Mouse (Mus musculus) intestine, embryonic 16.5 days (tissue): Measurements from ENCODE around the gene Dad1. TPM values are rescaled to one million over a fixed set of nuclear protein-coding genes. Genes with fewer than 3 reads are reported as not detected.

Experiments
- ATAC-seq: fragments of 200-750 bp; cut with Nextera tagmentation; 2 replicates; pipeline ENCODE4 v1.8.0; 2017; ENCODE audit warnings: moderate TSS enrichment, moderate library complexity
- H3K27ac ChIP-seq: fragments of 300-500 bp; sonication (generic); 2 replicates; pipeline ENCODE4 v1.5.1; 2014; ENCODE audit warnings: mild to moderate bottlenecking, low read length
- H3K27me3 ChIP-seq: fragments of 300-500 bp; sonication (generic); replicated peaks from 2 replicates; pipeline ENCODE4 v1.6.1; 2014; ENCODE audit warnings: low read length, control low read depth, mixed read lengths; ENCODE audit not compliant: control insufficient read depth, insufficient read depth
- H3K36me3 ChIP-seq: fragments of 300-500 bp; sonication (generic); 2 replicates; pipeline ENCODE4 v1.6.1; 2014; ENCODE audit warnings: low read length, control low read depth; ENCODE audit not compliant: control insufficient read depth, insufficient read depth
- H3K4me1 ChIP-seq: fragments of 300-500 bp; sonication (generic); 2 replicates; pipeline ENCODE4 v1.6.1; 2014; ENCODE audit warnings: low read length, control low read depth, mixed read lengths; ENCODE audit not compliant: control insufficient read depth, insufficient read depth
- H3K4me2 ChIP-seq: fragments of 300-500 bp; sonication (generic); 2 replicates; pipeline ENCODE4 v1.6.1; 2014; ENCODE audit warnings: low read depth, low read length, control low read depth
- H3K4me3 ChIP-seq: fragments of 300-500 bp; sonication (generic); 2 replicates; pipeline ENCODE4 v1.5.1; 2014; ENCODE audit warnings: mild to moderate bottlenecking, low read length
- H3K9ac ChIP-seq: fragments of 300-500 bp; sonication (generic); 2 replicates; pipeline ENCODE4 v1.6.1; 2014; ENCODE audit warnings: low read depth, low read length
- H3K9me3 ChIP-seq: fragments of 300-500 bp; sonication (generic); 2 replicates; pipeline ENCODE4 v1.6.1; 2016; ENCODE audit warnings: low read length, control low read depth; ENCODE audit not compliant: control insufficient read depth
- WGBS: fragments of 180-500 bp; shearing (Covaris S2); extraction: QIAGEN DNeasy Blood & Tissue Kit; methylation state at CpG from one replicate; pipeline ENCODE4 v1.1.7; 2014; 5-methylcytosine and 5-hydroxymethylcytosine counted together
- polyA plus RNA-seq: library from polyadenylated mRNA; unstranded; fragments of >200 nt; fragmentation: Nextera tagmentation; extraction: Ambion mirVana; gene quantifications from 2 replicates; pipeline ENCODE4 v1.2.1, GENCODE M21; 2015

The Dad1 gene
- polyA plus RNA-seq, 1 experiment from 2014 or later: 514 TPM

DNA sequence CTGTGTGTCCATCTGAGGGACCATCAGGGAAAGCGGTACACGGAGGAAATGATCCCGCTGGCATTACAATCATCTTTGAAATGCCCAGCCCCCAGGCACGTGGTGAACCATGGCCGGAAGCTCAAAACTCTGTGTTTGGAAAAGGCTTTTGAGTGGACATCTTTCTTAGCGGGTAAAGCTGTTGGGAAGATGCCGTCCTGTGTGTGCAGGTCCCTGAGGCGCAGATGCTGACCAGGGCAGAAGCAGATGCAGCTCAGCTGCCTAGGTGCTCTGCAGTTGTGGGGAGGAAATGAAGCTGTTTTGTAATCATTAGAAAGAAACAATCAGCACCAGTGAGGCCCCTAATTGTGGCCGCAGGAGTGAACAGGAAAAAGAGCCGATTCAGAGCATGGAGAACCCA lies 39.0 kb downstream of the Dad1 start:
- no peak overlapping the region for H3K4me3 ChIP-seq
- ATAC-seq: no peak
- no peaks in the 10 kb centered on the region for H3K9me3 ChIP-seq
- no peaks in the 10 kb centered on the region for H3K27me3 ChIP-seq
- H3K4me2 ChIP-seq: no peak overlapping the region
- no peak overlapping the region for H3K9ac ChIP-seq
- peak overlapping the region; percentile 55 for H3K27ac ChIP-seq
- WGBS: 54% methylated on average over 10 of the region's 10 CpGs
- H3K4me1 ChIP-seq: 0 out of 2 replicates have a peak, but pooled peaks cover 11% of the 10 kb centered on the region
- H3K36me3 ChIP-seq: no peaks in the 10 kb centered on the region

DNA sequence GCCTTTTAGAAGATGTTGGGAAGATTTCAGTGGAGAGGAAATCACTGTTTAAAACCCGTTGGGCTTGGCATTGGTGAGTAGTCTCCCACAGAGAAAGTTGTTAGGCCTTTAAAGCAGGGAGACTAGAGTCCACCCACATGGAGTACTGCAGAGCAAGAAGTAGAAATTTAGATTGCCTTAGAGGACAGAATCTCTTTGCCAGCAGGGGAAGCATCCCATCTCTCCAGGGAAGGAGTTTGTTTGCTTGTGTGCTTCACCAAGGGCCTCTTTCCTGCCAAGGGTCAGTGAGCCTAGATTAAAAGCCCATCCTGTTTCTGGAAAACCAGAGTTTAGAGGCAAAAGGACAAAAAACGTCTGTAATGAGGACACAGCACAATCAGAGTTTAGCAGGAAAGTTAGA lies 39.4 kb downstream of the Dad1 start:
- Histone ChIP-seq H3K27ac (peak overlapping the region; percentile 55), H3K27me3 (no peaks in the 10 kb centered on the region), H3K36me3 (no peaks in the 10 kb centered on the region), H3K4me1 (0 out of 2 replicates have a peak, but pooled peaks cover 11% of the 10 kb centered on the region), H3K4me3 (no peak overlapping the region), H3K4me2 (no peak overlapping the region), H3K9ac (no peak overlapping the region), H3K9me3 (no peaks in the 10 kb centered on the region)
- ATAC-seq: no peak
- WGBS: 38% methylated on average over 2 of the region's 2 CpGs

DNA sequence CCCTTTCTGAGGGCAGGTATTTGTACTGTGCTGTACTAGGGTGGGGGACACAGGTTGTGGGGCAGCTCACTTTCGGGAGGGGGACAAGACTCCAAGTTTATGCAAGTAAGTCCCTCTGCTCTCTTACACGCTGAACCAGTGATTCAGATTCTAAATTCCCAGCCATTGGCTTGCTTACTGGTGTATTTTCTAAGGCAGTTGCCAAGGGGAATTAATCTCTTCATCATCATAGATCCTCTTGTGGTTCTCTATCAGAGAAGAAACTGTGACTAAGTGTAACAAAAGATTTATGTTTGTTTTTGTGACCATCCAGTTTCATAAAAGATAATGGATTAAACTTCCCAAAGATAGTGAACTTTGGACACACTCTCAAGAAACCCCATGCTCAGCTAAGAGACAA lies 40.2 kb downstream of the Dad1 start:
- Histone ChIP-seq H3K36me3 (no peaks in the 10 kb centered on the region), H3K9ac (no peak overlapping the region), H3K4me3 (no peak overlapping the region), H3K27ac (no peak overlapping the region), H3K27me3 (no peaks in the 10 kb centered on the region), H3K4me1 (0 out of 2 replicates have a peak, but pooled peaks cover 8% of the 10 kb centered on the region), H3K4me2 (no peak overlapping the region), H3K9me3 (no peaks in the 10 kb centered on the region)
- 89% methylated on average over 2 of the region's 2 CpGs for WGBS
- ATAC-seq: no peak

DNA sequence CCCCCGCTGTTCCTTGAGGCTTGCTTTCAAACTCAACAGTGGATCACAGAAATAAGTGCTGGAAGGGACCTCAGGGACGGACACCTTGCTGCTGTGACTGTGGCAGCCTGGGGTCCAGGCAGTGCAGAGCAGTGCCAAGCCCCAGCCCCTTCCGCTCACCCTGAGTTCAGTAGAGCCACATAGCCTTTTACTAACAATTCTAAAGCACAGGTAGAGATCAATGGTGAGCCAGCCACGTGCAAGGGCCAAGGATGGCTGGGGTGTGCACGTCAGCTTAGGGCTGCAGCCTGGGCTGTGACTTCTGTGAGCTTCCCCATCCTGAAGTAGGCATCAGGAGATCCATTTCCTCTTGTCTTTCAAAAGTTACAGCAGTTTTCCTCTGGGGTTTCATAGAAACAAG lies 42.1 kb downstream of the Dad1 start:
- H3K4me1 ChIP-seq: 0 out of 2 replicates have a peak, but pooled peaks cover 7% of the 10 kb centered on the region
- H3K4me3 ChIP-seq: no peak overlapping the region
- ATAC-seq: no peak
- H3K27me3 ChIP-seq: no peaks in the 10 kb centered on the region
- H3K36me3 ChIP-seq: no peaks in the 10 kb centered on the region
- H3K9me3 ChIP-seq: no peaks in the 10 kb centered on the region
- H3K27ac ChIP-seq: no peak overlapping the region
- WGBS: 90% methylated on average over 5 of the region's 5 CpGs
- H3K4me2 ChIP-seq: no peak overlapping the region
- H3K9ac ChIP-seq: no peak overlapping the region

DNA sequence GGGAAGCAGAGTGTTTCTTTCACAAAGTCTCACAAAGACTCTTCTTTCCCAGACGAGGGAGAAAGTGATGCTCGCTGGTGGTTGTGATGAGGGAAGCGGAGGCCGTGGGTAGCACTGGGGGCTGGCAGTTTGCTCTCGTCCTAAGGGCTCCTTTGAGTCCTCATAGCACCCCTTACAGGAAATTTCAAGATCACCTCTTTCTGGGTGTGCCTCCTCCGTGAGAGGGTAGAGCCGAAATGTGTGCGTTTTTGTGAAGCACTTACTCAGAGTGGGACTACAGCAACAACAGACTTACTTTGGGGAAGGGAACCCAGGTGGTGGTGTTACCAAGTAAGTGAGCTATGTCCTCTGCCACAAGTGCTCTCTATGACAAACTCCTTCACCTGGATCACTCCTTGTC lies 42.7 kb downstream of the Dad1 start:
- ATAC-seq: no peak
- no peaks in the 10 kb centered on the region for H3K27me3 ChIP-seq
- H3K4me2 ChIP-seq: no peak overlapping the region
- no peak overlapping the region for H3K27ac ChIP-seq
- 91% methylated on average over 8 of the region's 8 CpGs for WGBS
- H3K36me3 ChIP-seq: no peaks in the 10 kb centered on the region
- H3K9me3 ChIP-seq: no peaks in the 10 kb centered on the region
- H3K9ac ChIP-seq: no peak overlapping the region
- no peak overlapping the region for H3K4me3 ChIP-seq
- peaks cover 10% of the 10 kb centered on the region; the same call in 1 of the 2 replicates for H3K4me1 ChIP-seq

DNA sequence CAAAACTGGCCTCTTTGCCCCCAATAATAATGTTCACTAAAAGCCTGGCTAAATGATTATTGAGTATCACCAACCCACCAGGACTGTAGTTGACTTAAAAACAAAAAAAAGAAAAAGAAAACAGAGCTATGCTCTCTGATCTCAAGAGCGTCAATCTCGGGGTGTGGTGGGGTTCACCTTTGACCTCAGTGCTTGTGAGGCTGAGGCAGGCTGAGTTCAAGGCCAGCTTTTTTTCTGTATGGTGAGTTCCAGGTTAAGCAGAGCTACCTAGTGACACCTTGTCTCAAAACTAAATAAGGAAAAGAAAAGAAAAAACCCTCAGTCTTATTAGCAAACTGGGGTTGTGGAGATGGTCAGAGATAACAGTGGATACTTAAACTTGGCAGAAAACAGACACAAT lies 43.5 kb downstream of the Dad1 start:
- Histone ChIP-seq H3K9me3 (no peaks in the 10 kb centered on the region), H3K9ac (no peak overlapping the region), H3K4me1 (peaks cover 8% of the 10 kb centered on the region; the same call in 1 of the 2 replicates), H3K4me2 (no peak overlapping the region), H3K27me3 (no peaks in the 10 kb centered on the region), H3K27ac (no peak overlapping the region), H3K4me3 (no peak overlapping the region), H3K36me3 (no peaks in the 10 kb centered on the region)
- WGBS: 87% methylated on average over 2 of the region's 2 CpGs
- ATAC-seq: no peak

DNA sequence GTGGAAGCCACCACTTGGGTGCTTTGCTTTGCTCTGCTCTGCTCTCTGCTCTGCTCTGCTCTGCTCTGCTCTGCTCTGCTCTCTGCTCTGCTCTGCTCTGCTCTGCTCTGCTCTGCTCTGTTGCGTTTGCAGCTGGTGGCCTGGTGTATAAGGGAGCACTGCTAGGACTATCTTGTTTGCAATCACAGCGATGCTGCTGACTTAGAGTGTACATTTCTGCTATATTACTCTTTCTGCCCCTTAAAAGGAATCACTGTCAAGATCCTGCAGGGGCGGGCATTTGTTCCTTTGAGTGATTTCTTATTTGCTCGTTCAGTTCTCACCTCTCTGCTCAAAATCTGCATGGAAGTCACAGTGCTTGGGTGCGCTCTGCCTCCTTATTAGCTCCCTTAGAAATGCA lies 44.0 kb downstream of the Dad1 start:
- ATAC-seq: no peak
- no peak overlapping the region for H3K27ac ChIP-seq
- H3K36me3 ChIP-seq: no peaks in the 10 kb centered on the region
- no peak overlapping the region for H3K4me3 ChIP-seq
- H3K9me3 ChIP-seq: no peaks in the 10 kb centered on the region
- peaks cover 7% of the 10 kb centered on the region; the same call in 1 of the 2 replicates for H3K4me1 ChIP-seq
- WGBS: 69% methylated on average over 5 of the region's 5 CpGs
- no peaks in the 10 kb centered on the region for H3K27me3 ChIP-seq
- H3K4me2 ChIP-seq: no peak overlapping the region
- H3K9ac ChIP-seq: no peak overlapping the region

DNA sequence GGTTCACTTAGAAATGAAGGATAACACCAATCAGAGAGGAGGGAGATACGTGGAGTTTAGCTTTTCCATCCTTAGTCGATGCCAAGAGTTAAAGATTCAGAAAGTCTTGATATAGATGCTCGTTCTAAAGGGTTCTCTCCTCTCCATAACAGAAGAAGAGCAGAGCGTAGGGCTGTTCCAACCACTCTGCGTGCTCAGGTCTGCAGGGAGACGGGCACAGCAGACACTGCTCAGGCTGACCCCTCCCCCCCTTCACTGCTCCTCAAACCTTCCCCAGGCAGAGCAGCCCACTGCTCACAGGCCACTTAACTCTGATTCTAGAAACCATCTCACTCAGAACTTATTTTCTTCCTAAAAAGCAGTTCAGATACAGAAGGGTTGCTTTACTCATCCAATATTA lies 45.2 kb downstream of the Dad1 start:
- no peaks in the 10 kb centered on the region for H3K27me3 ChIP-seq
- H3K9me3 ChIP-seq: no peaks in the 10 kb centered on the region
- H3K36me3 ChIP-seq: no peaks in the 10 kb centered on the region
- H3K4me3 ChIP-seq: no peak overlapping the region
- H3K4me2 ChIP-seq: no peak overlapping the region
- no peak overlapping the region for H3K27ac ChIP-seq
- H3K4me1 ChIP-seq: peaks cover 5% of the 10 kb centered on the region; the same call in 1 of the 2 replicates
- ATAC-seq: no peak
- WGBS: 69% methylated on average over 6 of the region's 6 CpGs
- no peak overlapping the region for H3K9ac ChIP-seq

DNA sequence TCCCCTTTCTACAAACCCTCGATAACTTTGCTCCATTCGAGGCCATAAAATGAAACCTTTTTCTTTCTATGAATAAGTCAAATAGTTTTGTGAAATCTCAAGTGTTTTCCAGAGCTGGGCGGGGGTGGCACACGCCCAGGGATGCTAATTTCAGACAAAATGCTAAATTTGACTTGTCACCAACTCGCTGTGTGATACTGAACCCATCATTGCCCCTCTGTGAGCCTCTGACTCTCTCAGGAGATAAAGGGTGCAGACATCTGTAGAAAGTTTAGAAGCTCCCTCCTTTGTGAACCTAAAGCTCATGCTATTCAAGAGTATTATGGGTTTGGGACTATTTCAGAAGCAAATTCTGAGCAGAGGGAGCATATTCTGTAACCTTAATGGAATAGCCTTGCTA lies 46.0 kb downstream of the Dad1 start:
- H3K36me3 ChIP-seq: no peaks in the 10 kb centered on the region
- 77% methylated on average over 5 of the region's 5 CpGs for WGBS
- H3K27me3 ChIP-seq: no peaks in the 10 kb centered on the region
- H3K4me2 ChIP-seq: no peak overlapping the region
- H3K9ac ChIP-seq: no peak overlapping the region
- H3K9me3 ChIP-seq: no peaks in the 10 kb centered on the region
- H3K27ac ChIP-seq: no peak overlapping the region; the same call in 1 of the 2 replicates
- peaks cover 5% of the 10 kb centered on the region; the same call in 1 of the 2 replicates for H3K4me1 ChIP-seq
- no peak for ATAC-seq
- H3K4me3 ChIP-seq: no peak overlapping the region
